Mouse (Mus musculus) adrenal gland, postnatal 14 days (tissue): ENCODE results near the gene Elovl7. TPM values are rescaled to one million over a fixed set of nuclear protein-coding genes. Genes with fewer than 3 reads are reported as not detected.

ENCODE experiments used
- DNase-seq: peaks from one replicate; pipeline ENCODE4 v3.0.0; 2021; ENCODE audit warnings: mixed read lengths
- total RNA-seq: library from RNA; stranded (reverse); gene quantifications from 2 replicates; pipeline ENCODE4 v1.2.3, GENCODE M21; 2021

Gene Elovl7
- total RNA-seq, 1 experiment from 2014 or later, result 3.5 TPM

GRCm38 (mm10) chr13:108241715-108242114, 27.5 kb downstream of the Elovl7 start:
- no peak for DNase-seq

GRCm38 (mm10) chr13:108245086-108245697, 31.0 kb downstream of the Elovl7 start:
- DNase-seq, result no peak

GRCm38 (mm10) chr13:108251106-108251505, 36.9 kb downstream of the Elovl7 start:
- no peak for DNase-seq

GRCm38 (mm10) chr13:108253977-108254376, 39.8 kb downstream of the Elovl7 start:
- no peak for DNase-seq

- no peak for DNase-seq
Measured at GRCm38 (mm10) chr13:108263042-108263441, 48.8 kb downstream of the Elovl7 start.

- DNase-seq, result no peak
Measured at GRCm38 (mm10) chr13:108265394-108265793, 51.2 kb downstream of the Elovl7 start.

- DNase-seq, result no peak
Measured at GRCm38 (mm10) chr13:108267841-108268634, 53.8 kb downstream of the Elovl7 start.

DNA sequence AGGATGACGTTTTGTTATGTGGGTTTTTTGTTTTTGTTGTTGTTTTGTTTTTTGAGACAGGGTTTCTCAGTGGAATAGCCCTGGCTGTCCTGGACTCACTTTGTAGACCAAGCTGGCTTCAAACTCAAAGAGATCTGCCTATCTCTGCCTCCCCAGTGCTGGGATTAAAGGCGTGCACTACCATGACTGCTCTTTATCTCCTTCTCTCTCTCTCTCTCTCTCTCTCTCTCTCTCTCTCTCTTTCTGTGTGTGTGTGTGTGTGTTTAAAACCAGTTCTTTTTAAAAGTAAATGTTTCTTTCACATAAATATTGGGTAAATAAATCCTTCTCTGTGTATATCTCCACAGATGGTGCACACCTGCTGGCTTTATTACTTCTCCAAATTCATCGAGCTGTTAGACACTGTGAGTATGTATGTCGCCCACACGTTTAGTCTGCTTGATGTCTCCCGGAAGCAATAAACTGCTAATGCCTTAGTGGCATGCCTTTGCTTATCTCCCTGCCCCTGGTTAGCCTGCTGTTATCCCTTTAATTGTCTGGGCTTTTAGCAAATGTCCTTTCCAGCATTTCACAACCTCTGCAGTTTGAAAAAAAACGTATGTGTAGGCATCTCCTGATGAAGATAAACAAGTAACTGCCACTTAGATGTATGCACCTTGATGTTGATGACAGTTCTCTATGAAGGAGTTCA, 57.4 kb downstream of the Elovl7 start:
- DNase-seq, result no peak

- no peak for DNase-seq
Measured at GRCm38 (mm10) chr13:108272332-108272731, 58.1 kb downstream of the Elovl7 start.

DNA sequence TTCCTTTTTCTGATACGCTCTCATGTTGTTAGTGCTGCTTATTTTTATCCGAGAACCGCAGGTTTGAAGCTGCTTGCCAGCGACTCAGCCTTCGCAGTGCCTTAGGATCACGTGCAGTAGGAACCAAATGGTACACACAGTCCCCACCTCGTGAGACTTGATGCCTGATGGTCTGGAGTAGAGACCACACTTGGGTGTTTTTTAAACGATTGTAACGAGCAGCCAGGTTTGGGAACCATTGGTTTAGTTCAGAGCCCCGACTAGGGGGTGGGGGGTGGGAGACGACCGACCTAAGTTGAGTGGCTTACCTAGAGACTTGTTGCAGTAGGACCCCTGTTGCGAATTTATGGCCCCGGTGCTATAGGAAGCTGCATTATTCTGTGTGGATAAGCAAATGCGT, 58.8 kb downstream of the Elovl7 start:
- DNase-seq, result no peak

DNA sequence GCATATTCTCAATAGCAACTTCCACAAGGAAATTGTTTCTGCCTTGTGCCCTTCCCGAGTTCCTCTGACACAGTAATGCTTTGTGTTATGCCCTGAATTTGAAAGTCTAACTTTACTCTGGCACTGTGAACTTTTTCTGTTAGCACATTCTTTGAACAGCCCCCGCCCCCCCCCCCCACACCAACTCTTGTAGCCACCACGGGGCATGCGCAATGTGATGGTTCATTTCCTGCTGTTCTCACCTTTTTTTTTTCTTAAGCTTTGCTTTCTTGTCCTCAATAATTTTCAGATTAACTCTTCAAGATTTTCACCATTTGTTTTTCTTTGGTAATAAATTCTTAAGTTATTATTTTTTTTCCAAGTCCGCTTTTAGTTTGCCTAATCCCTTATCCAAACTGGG, 59.3 kb downstream of the Elovl7 start:
- DNase-seq, result no peak

- no peak for DNase-seq
Measured at GRCm38 (mm10) chr13:108276561-108276960, 62.4 kb downstream of the Elovl7 start.

GRCm38 (mm10) chr13:108277320-108277719, 63.1 kb downstream of the Elovl7 start:
- no peak for DNase-seq

DNA sequence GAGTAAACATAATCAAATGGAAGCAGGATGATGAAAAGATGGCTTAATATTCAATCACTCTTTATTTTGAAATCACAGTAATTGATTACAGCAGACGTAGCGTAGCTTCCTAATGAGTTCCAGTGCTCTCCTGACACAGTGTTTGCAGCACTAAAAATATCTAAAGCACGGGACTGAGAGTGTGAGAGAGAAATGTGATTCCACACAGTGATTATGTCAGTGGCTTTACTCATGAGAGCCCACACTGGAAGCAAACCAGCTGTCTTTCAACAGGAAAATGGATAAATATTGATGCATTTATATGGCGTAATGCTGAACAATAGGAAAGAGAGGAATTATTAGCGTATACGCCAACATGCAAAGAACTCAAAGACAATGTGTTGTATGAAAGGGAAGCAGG, 64.4 kb downstream of the Elovl7 start:
- DNase-seq, result no peak

GRCm38 (mm10) chr13:108284312-108284711, 70.1 kb downstream of the Elovl7 start:
- no peak for DNase-seq

DNA sequence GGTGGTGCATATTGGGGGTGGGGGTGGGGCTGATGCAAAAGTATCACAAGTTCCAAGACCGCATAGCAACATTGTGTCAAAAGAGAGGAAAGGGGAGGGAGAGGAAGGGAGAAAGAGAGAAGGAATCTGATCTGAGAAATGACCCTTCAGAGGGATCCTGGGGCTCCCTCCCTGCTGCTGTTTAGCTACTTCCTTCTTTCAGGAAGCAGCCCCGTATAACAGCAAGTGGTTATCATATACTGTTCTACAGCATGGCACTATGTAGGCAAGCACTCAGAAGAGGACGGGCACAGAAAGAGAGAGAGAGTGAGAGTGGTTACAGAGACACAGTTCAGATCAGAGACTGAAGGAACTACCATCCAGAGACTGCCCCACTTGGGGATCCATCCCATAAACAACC, 73.7 kb downstream of the Elovl7 start:
- no peak for DNase-seq

DNA sequence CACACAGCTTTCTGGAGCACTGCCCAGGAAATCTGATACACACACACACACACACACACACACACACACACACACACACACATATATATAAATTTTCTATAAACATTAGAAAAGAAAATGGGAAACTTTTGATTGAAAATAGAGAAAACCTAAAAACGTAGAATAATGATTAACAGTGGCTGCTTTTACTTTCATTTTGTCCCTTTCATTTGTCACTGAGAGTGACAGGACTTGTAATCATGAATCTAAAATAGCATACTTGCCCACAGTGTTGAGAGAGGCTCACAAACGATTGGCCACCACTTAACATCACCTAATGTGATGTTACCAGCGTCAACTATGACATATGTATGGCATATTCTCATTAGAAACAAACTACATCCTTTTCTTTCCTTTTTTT, 75.2 kb downstream of the Elovl7 start:
- no peak for DNase-seq

- DNase-seq, result no peak
Measured at GRCm38 (mm10) chr13:108290314-108290713, 76.1 kb downstream of the Elovl7 start.

DNA sequence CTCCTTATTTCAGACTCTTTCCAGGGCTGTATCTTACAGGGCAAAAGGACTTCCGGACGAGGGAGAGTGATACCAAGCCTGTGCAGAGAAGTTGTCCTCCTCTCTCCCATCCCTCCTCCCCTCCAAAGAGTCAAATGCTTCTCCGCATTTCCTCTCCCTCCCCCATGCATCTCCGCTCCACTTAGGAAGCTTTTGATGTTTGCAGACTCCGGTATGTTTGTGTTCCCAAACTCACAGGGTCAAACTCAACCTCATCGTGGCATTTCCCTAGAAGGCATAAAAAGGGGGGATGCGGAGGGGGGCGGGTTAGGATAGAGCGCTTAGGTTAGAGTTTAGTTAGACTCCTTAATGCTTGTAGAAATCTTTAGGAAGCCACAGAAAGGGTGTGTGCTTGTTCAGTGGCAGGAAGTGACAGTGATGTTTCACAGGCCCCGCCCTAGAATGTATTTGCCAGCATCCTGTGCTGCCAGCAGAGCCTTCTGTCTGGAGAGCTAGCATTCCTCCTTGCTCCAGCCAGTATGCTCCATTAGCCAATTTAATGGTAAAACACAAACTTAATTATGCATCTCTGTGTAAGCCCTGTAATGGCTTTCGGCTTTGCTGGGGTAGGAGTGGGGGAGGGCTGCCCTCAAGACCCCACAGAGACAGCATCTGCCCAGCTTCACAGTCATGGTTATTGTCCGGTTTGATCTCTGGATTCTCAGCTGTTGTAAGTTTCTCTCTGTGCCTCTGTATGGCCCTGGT, 83.3 kb downstream of the Elovl7 start:
- DNase-seq, result peak; percentile 51

GRCm38 (mm10) chr13:108298241-108298640, 84.0 kb downstream of the Elovl7 start:
- DNase-seq, result no peak

DNA sequence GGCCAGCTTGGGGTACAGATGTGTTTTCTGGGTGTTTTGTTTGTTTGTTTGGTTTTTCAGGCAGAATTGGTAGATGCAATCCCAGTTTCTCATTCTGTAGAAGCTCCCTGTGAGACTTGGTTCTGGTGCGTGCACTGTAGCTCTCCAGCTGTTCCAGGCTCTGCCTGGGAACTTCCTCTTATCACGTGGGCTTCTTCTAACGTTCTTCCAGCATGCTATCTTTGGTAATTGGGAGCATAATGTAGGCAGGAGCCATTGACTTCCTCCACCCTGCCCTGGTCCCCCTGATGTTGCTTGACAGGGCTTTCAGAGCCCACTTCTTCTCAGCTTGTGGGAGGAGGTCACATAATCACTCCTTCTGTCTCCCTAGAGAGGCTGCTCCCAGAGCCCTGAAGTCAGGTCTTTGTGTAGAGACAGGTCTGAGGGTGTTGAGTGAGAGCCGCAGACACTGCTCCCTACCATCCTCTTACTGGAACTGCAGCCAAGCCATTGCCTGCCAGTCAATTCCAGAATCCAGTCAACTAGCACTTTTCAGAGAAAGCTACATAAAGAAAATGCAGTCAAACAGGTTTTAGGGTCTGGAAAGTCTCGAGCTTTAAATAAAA, 86.2 kb downstream of the Elovl7 start:
- peak; percentile 15 for DNase-seq

DNA sequence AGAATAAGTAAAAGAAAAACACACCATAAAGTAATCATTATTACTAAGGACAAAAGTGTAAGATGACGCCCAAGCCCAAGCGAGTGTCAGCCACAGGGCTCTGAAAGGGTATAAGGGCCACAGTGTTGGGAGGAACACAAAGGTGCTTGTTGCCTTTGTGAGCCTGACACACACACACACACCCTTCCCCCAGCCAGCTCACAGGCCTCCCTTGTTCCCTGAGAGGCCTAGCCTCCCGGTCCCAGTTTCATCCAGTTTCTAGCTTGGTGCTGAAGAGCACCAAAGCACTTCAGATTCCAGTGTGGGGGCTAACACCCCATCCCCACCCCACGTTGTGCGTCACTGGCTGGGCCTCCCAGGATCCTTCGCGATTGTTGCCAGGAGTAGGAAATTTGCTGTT, 87.2 kb downstream of the Elovl7 start:
- no peak for DNase-seq
